Mouse (Mus musculus): ENCODE measurements around the gene Sgk2.

The Sgk2 gene

GRCm38 (mm10) chr2:163061203-163062118 is 74.3 kb downstream of the Sgk2 start:
- DNase-seq: no peak

GRCm38 (mm10) chr2:163062119-163062508 is 75.0 kb downstream of the Sgk2 start:
- DNase-seq: no peak

Measured in embryo, embryonic 11 days (tissue).